Mouse (Mus musculus): ENCODE data around the gene Ypel1. TPM values are rescaled to one million over a fixed set of nuclear protein-coding genes. Genes with fewer than 3 reads are reported as not detected.

Ypel1 gene
- 3.6 TPM for polyA plus RNA-seq (2017; shearing (Covaris generic))

DNA sequence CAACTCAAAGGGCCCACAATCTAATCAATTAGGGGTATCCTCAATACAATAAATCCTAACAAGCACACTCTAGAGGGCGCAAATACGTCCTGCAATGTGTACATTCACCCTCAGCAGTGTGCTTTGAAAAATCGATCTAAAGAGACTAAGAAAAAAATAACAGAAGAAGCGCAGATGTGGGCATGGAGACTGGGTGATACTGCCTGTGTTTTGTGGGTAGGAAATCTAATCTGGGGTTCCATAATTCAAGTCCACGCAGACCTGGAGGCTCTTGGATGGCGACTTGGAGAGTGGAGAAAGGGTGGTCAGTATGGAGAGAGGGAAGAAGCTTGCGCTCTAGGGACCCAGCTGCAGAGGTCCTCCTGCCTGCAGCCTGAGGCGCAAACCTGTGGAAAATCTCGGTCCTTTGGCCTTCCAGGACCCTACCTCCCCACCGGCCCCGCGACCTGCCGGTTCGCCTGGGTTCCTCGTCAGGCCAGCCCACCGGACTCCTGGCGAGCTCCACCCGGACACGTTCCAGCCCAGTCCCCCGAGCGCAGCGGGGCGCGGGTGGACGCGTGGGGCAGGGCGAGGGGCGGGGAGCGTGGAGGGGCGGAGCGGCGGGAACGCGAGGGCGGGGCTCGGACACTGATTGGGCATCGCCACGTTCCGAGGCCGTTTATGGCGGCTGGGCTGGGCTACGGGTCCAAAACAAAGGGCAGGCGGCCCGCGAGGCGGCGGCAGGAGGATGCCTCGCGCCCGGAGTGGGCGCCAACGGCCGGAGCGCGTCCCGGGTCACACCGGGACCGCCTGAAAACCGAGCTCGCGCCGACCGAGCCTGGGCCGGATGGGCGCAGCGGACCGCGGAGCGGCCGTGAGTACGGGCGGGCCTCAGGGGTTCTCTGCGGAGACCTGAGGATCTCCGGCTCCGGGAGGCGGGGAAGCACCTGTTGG is at the start of gene Ypel1:
Gene Ypel1 (plus strand): TSS at position 186 of the 933 bp plus-strand sequence.

GRCm38 (mm10) chr16:17110771-17111743 is 41.6 kb downstream of the Ypel1 start, which contains the start of gene Ppil2:
Gene Ppil2 (minus strand): TSS chr16:17111257.

GRCm38 (mm10) chr16:17124871-17125520 is 55.5 kb downstream of the Ypel1 start, which contains the start of gene 2610318N02Rik:
Gene 2610318N02Rik (minus strand): TSS chr16:17125167.

DNA sequence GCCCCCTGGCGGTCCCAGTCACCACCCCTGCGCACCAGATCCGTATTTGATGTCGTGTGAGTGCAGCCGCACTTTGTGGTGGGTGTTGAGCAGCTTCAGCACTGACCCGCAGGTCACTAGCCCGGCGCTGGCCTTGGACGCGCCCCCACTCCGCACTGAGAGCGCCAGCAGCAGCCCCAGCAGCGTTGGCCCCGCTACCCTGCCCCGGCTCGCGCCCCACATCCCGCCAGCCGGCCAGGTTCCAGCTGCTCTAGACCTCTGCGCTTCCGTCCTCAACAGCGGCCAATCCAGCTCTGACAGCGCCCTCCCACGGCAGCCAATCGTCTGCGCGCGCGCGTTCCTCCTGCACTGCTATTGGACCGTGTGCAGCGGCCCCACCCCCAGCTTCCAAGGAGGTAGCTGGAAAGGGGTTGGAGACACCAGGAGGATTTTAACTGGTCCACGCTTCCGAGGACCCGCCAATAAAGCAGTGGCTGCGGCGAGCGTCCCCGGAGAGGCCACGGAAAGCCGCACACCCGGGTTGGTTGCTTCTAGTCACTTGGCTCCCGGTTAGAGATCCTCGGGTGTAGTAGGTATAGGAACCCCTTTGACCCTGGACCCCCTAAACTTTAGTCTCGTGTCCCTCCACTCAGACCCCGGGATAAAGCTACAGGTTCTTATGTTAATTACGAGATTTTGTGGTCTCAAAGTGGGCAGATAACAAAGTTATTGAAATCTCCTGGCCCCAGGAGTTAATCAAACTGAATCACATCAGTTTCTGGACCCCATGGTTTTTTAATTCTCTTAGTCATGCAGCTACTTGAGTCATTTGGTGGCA is 62.8 kb downstream of the Ypel1 start, which contains the start of gene Sdf2l1:
Gene Sdf2l1 (minus strand): TSS at position 295 of the 817 bp plus-strand sequence.

Other genes with a start within 250 kb of the Ypel1 start
- gene Spag6l, start 240.2 kb upstream of the Ypel1 start, polyA plus RNA-seq (2017; shearing (Covaris generic)), result not detected
- gene Igll1, start 205.7 kb upstream of the Ypel1 start, polyA plus RNA-seq (2017; shearing (Covaris generic)), result 0.08 TPM
- 101 TPM for gene Top3b, start 199.0 kb upstream of the Ypel1 start, polyA plus RNA-seq (2017; shearing (Covaris generic))
- gene Vpreb1, start 198.9 kb upstream of the Ypel1 start, polyA plus RNA-seq (2017; shearing (Covaris generic)), result 1.8 TPM
- 22.9 TPM for gene Ppm1f, start 173.2 kb upstream of the Ypel1 start, polyA plus RNA-seq (2017; shearing (Covaris generic))
- gene Mapk1, start 86.3 kb upstream of the Ypel1 start, polyA plus RNA-seq (2017; shearing (Covaris generic)), result 194 TPM
- 247 TPM for gene Ppil2, start 41.6 kb downstream of the Ypel1 start, polyA plus RNA-seq (2017; shearing (Covaris generic))
- gene 2610318N02Rik, start 55.5 kb downstream of the Ypel1 start, polyA plus RNA-seq (2017; shearing (Covaris generic)), result 3.0 TPM
- 34.7 TPM for gene Sdf2l1, start 62.7 kb downstream of the Ypel1 start, polyA plus RNA-seq (2017; shearing (Covaris generic))
- gene Ydjc, start 74.9 kb downstream of the Ypel1 start, polyA plus RNA-seq (2017; shearing (Covaris generic)), result 19.4 TPM
- 2.0 TPM for gene Ccdc116, start 77.5 kb downstream of the Ypel1 start, polyA plus RNA-seq (2017; shearing (Covaris generic))
- 289 TPM for gene Ube2l3, start 133.0 kb downstream of the Ypel1 start, polyA plus RNA-seq (2017; shearing (Covaris generic))
- gene Rimbp3, start 138.9 kb downstream of the Ypel1 start, polyA plus RNA-seq (2017; shearing (Covaris generic)), result not detected
- gene Hic2, start 163.9 kb downstream of the Ypel1 start, polyA plus RNA-seq (2017; shearing (Covaris generic)), result 2.4 TPM
- gene Tmem191c, start 206.4 kb downstream of the Ypel1 start, polyA plus RNA-seq (2017; shearing (Covaris generic)), result 145 TPM

Data from CD4-positive, CD25-positive, alpha-beta regulatory T cell (primary cell).